Mouse (Mus musculus) small intestine, adult 2 months (tissue): ENCODE measurements around the gene Cyp26a1. TPM values are rescaled to one million over a fixed set of nuclear protein-coding genes. Genes with fewer than 3 reads are reported as not detected.

Experiments used
- H3K27ac ChIP-seq: fragments of 200-500 bp; 2 replicates; pipeline ENCODE4 v1.5.1; 2012; ENCODE audit warnings: low read depth, low read length, control low read depth, inconsistent platforms; ENCODE audit not compliant: insufficient read depth
- H3K27me3 ChIP-seq: fragments of 200-500 bp; 2 replicates; pipeline ENCODE4 v1.6.1; 2012; ENCODE audit warnings: mild to moderate bottlenecking, moderate library complexity, low read length, inconsistent platforms; ENCODE audit not compliant: control insufficient read depth, insufficient read depth
- H3K36me3 ChIP-seq: fragments of 200-500 bp; 2 replicates; pipeline ENCODE4 v1.6.1; 2012; ENCODE audit warnings: mild to moderate bottlenecking, low read length, control low read depth, inconsistent platforms; ENCODE audit not compliant: control insufficient read depth, insufficient read depth
- H3K4me1 ChIP-seq: fragments of 200-500 bp; 2 replicates; pipeline ENCODE4 v1.6.1; 2012; ENCODE audit warnings: low read length, inconsistent platforms, mixed read lengths; ENCODE audit not compliant: control insufficient read depth, insufficient read depth, insufficient read length
- H3K4me3 ChIP-seq: fragments of 200-500 bp; 2 replicates; pipeline ENCODE4 v1.5.1; 2012; ENCODE audit warnings: low read depth, mild to moderate bottlenecking, control low read depth, inconsistent platforms, low read length, moderate library complexity
- CTCF ChIP-seq: fragments of 200-500 bp; IDR thresholded peaks from 2 replicates; pipeline ENCODE4 v1.5.1; 2012; ENCODE audit warnings: low read depth, mild to moderate bottlenecking, control low read depth, inconsistent platforms, low read length, moderate library complexity, mixed read lengths; ENCODE audit not compliant: insufficient replicate concordance, insufficient read length; ENCODE audit errors: extremely low read depth
- POLR2A ChIP-seq: fragments of 200-500 bp; IDR thresholded peaks from 2 replicates; pipeline ENCODE4 v1.6.1; 2012; ENCODE audit warnings: low read depth, mild to moderate bottlenecking, control low read depth, inconsistent platforms, low read length, moderate library complexity
- WGBS: fragments of 180-500 bp; shearing (Covaris S2); methylation state at CpG from one replicate; pipeline ENCODE4 v1.1.7; 2018; 5-methylcytosine and 5-hydroxymethylcytosine counted together
- polyA plus RNA-seq: library from polyadenylated mRNA; depleted of rRNA; stranded (reverse); fragments of >200 nt; gene quantifications from 2 replicates; pipeline ENCODE4 v1.2.3, GENCODE M21; 2012; rRNA removed

Gene Cyp26a1
- 0.08 TPM in 1 of 2 replicates, not detected in the other for polyA plus RNA-seq

DNA sequence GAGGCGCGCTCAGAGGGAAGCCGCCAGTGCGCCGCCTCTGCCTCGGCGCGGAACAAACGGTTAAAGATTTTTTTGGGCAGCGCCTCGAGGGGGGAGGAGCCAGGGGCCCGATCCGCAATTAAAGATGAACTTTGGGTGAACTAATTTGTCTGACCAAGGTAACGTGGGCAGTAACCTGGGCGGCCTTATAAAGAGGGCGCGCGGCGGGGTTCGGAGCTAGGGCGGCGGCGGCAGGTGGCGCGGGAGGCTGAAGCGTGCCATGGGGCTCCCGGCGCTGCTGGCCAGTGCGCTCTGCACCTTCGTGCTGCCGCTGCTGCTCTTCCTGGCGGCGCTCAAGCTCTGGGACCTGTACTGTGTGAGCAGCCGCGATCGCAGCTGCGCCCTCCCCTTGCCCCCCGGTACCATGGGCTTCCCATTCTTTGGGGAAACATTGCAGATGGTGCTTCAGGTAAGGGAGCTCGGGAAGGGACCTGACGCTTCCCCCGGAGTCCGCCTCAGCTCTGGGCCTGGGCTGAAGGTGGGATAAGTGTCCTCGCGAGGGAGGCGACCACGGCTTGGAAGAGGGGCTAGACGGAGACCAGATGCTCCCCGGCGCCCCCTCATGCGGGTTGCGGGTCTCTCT lies at the start of gene Cyp26a1:
Gene Cyp26a1 (plus strand): TSS at position 148 of the 622 bp plus-strand sequence.
- peak within 1 kb of the TSS; percentile 14; the same call in 1 of the 2 replicates for H3K4me3 ChIP-seq
- TF ChIP-seq CTCF (no peak), POLR2A (no peak)
- no peaks in the 10 kb centered on the region for H3K4me1 ChIP-seq
- under 1% methylated on average over 51 of the region's 51 CpGs for WGBS
- H3K36me3 ChIP-seq = no peaks in the 10 kb centered on the region
- no peak within 1 kb of the TSS for H3K27ac ChIP-seq
- H3K27me3 ChIP-seq = peaks cover 48% of the 10 kb centered on the region

DNA sequence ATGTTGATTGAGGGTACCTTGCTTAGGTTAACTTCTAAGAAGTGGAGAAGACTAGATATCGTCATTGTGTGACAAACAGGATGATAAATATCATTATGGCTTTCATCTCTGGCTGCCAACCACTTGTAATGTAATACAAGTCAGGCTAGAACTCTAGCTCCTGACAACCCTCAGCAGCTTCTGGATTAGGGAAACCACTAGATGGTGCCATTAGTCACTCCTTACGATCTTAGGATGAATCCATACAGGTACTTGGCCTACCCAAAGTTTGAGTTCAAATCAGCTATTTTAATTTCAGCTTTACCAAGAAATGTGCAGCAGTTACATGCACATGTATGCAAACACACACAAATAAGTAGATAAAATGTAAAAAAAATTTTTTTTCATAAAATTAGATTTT lies 49.6 kb upstream of the Cyp26a1 start:
- no peak for TF ChIP-seq POLR2A
- WGBS = 66% methylated on average over 2 of the region's 2 CpGs

DNA sequence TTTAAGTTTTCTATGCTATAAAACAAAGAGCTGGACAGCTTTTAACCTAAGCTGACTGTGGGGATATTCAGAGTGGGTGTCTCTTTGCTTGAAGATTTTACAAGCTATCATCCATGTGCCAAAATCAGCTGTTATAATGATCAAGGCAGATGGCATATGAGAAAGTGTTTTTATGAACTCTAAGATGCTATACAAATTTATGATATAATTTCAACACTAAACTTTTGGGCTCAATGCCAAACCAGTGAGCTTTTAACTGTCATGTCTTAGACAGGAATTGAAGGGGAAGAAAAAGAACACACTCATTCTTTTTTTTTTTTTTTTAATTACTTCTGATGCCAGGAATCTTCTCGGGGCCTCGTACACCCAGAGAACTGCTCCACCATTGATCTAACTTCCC lies 47.1 kb upstream of the Cyp26a1 start:
- no peaks in the 10 kb centered on the region for H3K4me1 ChIP-seq
- TF ChIP-seq CTCF (no peak), POLR2A (no peak)
- 40% methylated on average over 2 of the region's 2 CpGs for WGBS
- H3K4me3 ChIP-seq = no peak overlapping the region
- H3K36me3 ChIP-seq = peaks cover 2% of the 10 kb centered on the region
- no peaks in the 10 kb centered on the region for H3K27me3 ChIP-seq
- H3K27ac ChIP-seq = no peak overlapping the region

More for the DNA sequence above, 49.6 kb upstream of the Cyp26a1 start:
- Histone ChIP-seq H3K4me1 (no peaks in the 10 kb centered on the region), H3K36me3 (peaks cover 5% of the 10 kb centered on the region; the same call in 1 of the 2 replicates), H3K27me3 (no peaks in the 10 kb centered on the region), H3K4me3 (no peak overlapping the region), H3K27ac (no peak overlapping the region)

DNA sequence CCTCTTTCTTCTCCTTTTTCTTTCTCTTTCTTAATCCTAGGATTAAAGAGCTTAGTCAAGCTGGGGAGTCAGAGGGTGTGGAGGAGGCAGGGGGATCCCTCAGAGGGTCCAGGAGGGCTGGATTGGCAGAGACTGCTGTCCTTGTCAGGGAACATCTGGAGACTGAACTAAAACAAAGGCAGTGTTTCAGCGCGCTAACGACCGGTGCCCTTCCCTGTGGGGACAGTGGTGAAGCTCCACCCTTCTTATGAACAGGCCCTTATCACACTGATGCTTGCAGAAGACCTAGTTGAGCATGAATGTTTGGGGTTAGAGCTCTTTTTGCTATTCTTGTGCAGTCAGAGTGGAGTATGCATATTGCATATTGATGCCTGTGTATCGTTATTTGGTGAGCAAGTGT lies 43.6 kb upstream of the Cyp26a1 start:
- H3K27me3 ChIP-seq = no peaks in the 10 kb centered on the region
- H3K4me3 ChIP-seq = no peak overlapping the region
- peaks cover 2% of the 10 kb centered on the region; the same call in 1 of the 2 replicates for H3K36me3 ChIP-seq
- H3K27ac ChIP-seq = no peak overlapping the region
- 0 out of 2 replicates have a peak, but pooled peaks cover 5% of the 10 kb centered on the region for H3K4me1 ChIP-seq
- TF ChIP-seq CTCF = no peak
- WGBS = 76% methylated on average over 5 of the region's 5 CpGs

DNA sequence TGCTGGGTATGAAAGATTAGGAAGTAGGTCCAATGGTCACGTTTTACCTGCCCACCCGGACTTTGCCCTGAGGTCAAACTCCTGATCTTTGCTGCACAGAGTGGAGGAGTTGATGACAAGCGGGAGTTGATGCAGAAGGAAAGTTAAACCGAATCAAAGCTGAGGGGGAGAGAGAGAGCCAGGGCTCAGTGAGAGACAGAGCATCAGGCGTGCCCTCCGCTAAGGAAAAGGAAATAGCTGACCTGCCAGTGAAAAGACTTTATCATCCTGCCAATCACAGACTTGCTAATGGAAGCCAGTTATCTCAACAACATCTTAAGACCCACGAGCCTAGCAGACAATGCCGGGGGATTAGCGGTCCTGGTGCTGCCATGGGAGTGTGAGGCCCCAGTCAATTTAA lies 41.2 kb upstream of the Cyp26a1 start:
- Histone ChIP-seq H3K27me3 (no peaks in the 10 kb centered on the region), H3K4me3 (no peak overlapping the region), H3K27ac (no peak overlapping the region), H3K36me3 (no peaks in the 10 kb centered on the region; the same call in 1 of the 2 replicates), H3K4me1 (0 out of 2 replicates have a peak, but pooled peaks cover 5% of the 10 kb centered on the region)
- TF ChIP-seq CTCF (no peak), POLR2A (no peak)
- 48% methylated on average over 9 of the region's 9 CpGs for WGBS

DNA sequence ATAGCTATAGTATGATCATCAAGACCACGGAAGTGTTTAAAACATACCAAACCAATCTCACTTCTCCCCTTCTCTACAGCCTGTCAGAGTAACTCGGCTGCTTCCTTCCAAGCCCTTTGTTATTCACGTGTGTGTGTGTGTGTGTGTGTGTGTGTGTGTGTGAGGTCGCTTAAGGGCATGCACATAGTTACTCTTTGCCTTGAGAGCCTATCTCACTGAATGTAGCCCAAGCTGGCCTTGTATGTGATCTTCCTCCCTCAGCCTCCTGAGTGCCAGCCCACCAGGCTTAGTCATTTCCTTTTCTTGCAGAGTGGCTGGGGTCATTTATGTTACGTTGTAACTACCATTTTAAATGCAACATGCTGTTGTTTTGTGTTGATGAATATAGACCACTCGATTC lies 32.3 kb upstream of the Cyp26a1 start:
- peaks cover 2% of the 10 kb centered on the region; the same call in 1 of the 2 replicates for H3K36me3 ChIP-seq
- no peaks in the 10 kb centered on the region for H3K27me3 ChIP-seq
- no peak overlapping the region for H3K4me3 ChIP-seq
- no peak for TF ChIP-seq CTCF
- no peak for TF ChIP-seq POLR2A
- no peak overlapping the region for H3K27ac ChIP-seq
- H3K4me1 ChIP-seq = no peaks in the 10 kb centered on the region; the same call in 1 of the 2 replicates
- 83% methylated on average over 6 of the region's 6 CpGs for WGBS

DNA sequence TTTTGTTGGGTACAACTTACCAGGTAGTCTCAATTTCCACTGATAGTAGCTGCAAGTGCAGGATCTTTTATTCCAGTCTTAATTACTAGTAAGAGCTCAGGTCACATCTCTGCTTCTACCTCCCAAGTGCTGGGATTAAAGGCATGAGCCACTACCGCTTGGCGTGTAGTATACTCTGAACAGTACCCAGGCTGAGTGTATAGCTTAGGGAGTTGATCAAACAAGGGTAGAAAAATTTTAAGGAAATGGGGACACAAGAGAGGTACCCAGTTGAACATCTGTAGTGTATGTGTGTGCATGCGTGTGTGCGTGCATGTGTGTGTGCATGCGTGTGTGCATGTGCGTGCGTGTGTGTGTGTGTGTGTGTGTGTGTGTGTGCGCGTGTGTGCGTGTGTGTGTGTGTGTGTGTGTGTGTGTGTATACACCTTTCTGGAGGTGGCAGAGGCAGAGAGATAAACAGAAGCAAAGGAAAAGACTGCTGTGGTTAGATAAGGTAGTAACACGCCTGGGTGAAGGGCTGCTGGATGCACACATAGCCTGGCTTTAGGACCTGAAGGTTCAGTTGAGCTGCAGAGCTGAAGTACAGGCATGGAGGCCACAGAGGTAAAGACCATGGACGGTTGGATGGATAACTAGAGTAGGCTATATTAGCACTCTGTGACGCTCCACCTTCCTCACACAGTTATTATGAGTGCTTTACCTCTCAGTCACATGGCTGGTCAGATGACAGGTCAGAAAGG lies 29.6 kb upstream of the Cyp26a1 start:
- Histone ChIP-seq H3K36me3 (peaks cover 2% of the 10 kb centered on the region; the same call in 1 of the 2 replicates), H3K27ac (no peak overlapping the region), H3K4me3 (no peak overlapping the region), H3K27me3 (no peaks in the 10 kb centered on the region), H3K4me1 (no peaks in the 10 kb centered on the region; the same call in 1 of the 2 replicates)
- TF ChIP-seq CTCF (no peak), POLR2A (no peak)
- WGBS = 86% methylated on average over 13 of the region's 13 CpGs
